Mouse (Mus musculus) liver, embryonic 11.5 days (tissue): ENCODE measurements around the gene Zfp579. TPM values are rescaled to one million over a fixed set of nuclear protein-coding genes. Genes with fewer than 3 reads are reported as not detected.

Experiments
- ATAC-seq: fragments of 200-750 bp; cut with Nextera tagmentation; replicated peaks from 2 replicates; pipeline ENCODE4 v1.8.0; 2017; ENCODE audit warnings: moderate number of reproducible peaks, mild to moderate bottlenecking, moderate TSS enrichment, moderate library complexity; ENCODE audit not compliant: low FRiP score
- DNase-seq: peaks from one replicate; pipeline ENCODE4 v3.0.0-alpha.2; 2017; ENCODE audit warnings: low spot score
- H3K27ac ChIP-seq: fragments of 300-500 bp; sonication (generic); 2 replicates; pipeline ENCODE4 v1.5.1; 2014; ENCODE audit warnings: mild to moderate bottlenecking, low read depth, low read length, control low read depth
- H3K27me3 ChIP-seq: fragments of 300-500 bp; sonication (generic); replicated peaks from 2 replicates; pipeline ENCODE4 v1.6.1; 2014; ENCODE audit warnings: low read length, mixed read lengths; ENCODE audit not compliant: control insufficient read depth, insufficient read depth
- H3K36me3 ChIP-seq: fragments of 300-500 bp; sonication (generic); 2 replicates; pipeline ENCODE4 v1.6.1; 2014; ENCODE audit warnings: mild to moderate bottlenecking, low read length, moderate library complexity, mixed read lengths; ENCODE audit not compliant: control insufficient read depth, insufficient read depth
- H3K4me1 ChIP-seq: fragments of 300-500 bp; sonication (generic); replicated peaks from 2 replicates; pipeline ENCODE4 v1.6.1; 2014; ENCODE audit warnings: low read length, mixed read lengths; ENCODE audit not compliant: control insufficient read depth, insufficient read depth
- H3K4me2 ChIP-seq: fragments of 300-500 bp; sonication (generic); 2 replicates; pipeline ENCODE4 v1.6.1; 2014; ENCODE audit warnings: mild to moderate bottlenecking, control low read depth, moderate library complexity
- H3K4me3 ChIP-seq: fragments of 300-500 bp; sonication (generic); 2 replicates; pipeline ENCODE4 v1.5.1; 2014; ENCODE audit warnings: low read depth, low read length, control low read depth
- H3K9ac ChIP-seq: fragments of 300-500 bp; sonication (generic); 2 replicates; pipeline ENCODE4 v1.6.1; 2014; ENCODE audit warnings: low read depth, low read length, control low read depth
- H3K9me3 ChIP-seq: fragments of 300-500 bp; sonication (generic); 2 replicates; pipeline ENCODE4 v1.6.1; 2016; ENCODE audit warnings: low read length, inconsistent platforms, mixed read lengths; ENCODE audit not compliant: control insufficient read depth
- WGBS: fragments of 180-500 bp; shearing (Covaris S2); extraction: QIAGEN DNeasy Blood & Tissue Kit; methylation state at CpG from one replicate; pipeline ENCODE4 v1.1.7; 2014; 5-methylcytosine and 5-hydroxymethylcytosine counted together
- polyA plus RNA-seq: library from polyadenylated mRNA; unstranded; fragments of >200 nt; fragmentation: Nextera tagmentation; extraction: Ambion mirVana; gene quantifications from 2 replicates; pipeline ENCODE4 v1.2.1, GENCODE M21; 2014

Zfp579 gene
- polyA plus RNA-seq, 1 experiment from 2014 or later: 16.8 TPM

GRCm38 (mm10) chr7:5033818-5034217 lies 37.9 kb upstream of the Zfp579 start, which contains the start of gene 4632433K11Rik:
Gene 4632433K11Rik (plus strand): TSS chr7:5034118.
- no peak within 1 kb of the TSS for H3K27ac ChIP-seq
- peaks cover 60% of the 10 kb centered on the region for H3K36me3 ChIP-seq
- peaks cover 31% of the 10 kb centered on the region for H3K9me3 ChIP-seq

GRCm38 (mm10) chr7:5031496-5031895 lies 35.5 kb upstream of the Zfp579 start:
- WGBS: 84% methylated on average over 46 of the region's 46 CpGs
- Histone ChIP-seq H3K36me3 (peaks cover 72% of the 10 kb centered on the region), H3K27me3 (no peaks in the 10 kb centered on the region), H3K4me1 (no peaks in the 10 kb centered on the region), H3K9ac (no peak overlapping the region), H3K9me3 (peaks cover 32% of the 10 kb centered on the region), H3K4me3 (no peak overlapping the region), H3K27ac (no peak overlapping the region), H3K4me2 (no peak overlapping the region)
- ATAC-seq (no peak), DNase-seq (no peak)

More at GRCm38 (mm10) chr7:5033818-5034217, 37.9 kb upstream of the Zfp579 start, which contains the start of gene 4632433K11Rik:
- Histone ChIP-seq H3K27me3 (no peaks in the 10 kb centered on the region), H3K4me3 (no peak within 1 kb of the TSS), H3K9ac (no peak within 1 kb of the TSS), H3K4me2 (no peak within 1 kb of the TSS), H3K4me1 (peaks cover 6% of the 10 kb centered on the region)
- ATAC-seq (no peak), DNase-seq (no peak)
- WGBS: 83% methylated on average over 3 of the region's 3 CpGs

- Histone ChIP-seq H3K36me3 (peaks cover 73% of the 10 kb centered on the region), H3K27ac (no peak overlapping the region), H3K4me2 (no peak overlapping the region), H3K9me3 (peaks cover 32% of the 10 kb centered on the region), H3K4me3 (0 out of 2 replicates have a peak overlapping the region, but pooled peaks have one; percentile 14), H3K4me1 (no peaks in the 10 kb centered on the region), H3K27me3 (no peaks in the 10 kb centered on the region), H3K9ac (no peak overlapping the region)
- ATAC-seq (no peak), DNase-seq (no peak)
- 86% methylated on average over 63 of the region's 63 CpGs for WGBS
These were observed 34.8 kb upstream of the Zfp579 start for GRCm38 (mm10) chr7:5030554-5031275.

- H3K27me3 ChIP-seq: no peaks in the 10 kb centered on the region
- ATAC-seq (no peak), DNase-seq (no peak)
- H3K4me3 ChIP-seq: no peak overlapping the region
- WGBS: 93% methylated on average over 21 of the region's 21 CpGs
- no peak overlapping the region for H3K9ac ChIP-seq
- H3K27ac ChIP-seq: no peak overlapping the region
- H3K9me3 ChIP-seq: peaks cover 32% of the 10 kb centered on the region
- no peak overlapping the region for H3K4me2 ChIP-seq
- H3K4me1 ChIP-seq: no peaks in the 10 kb centered on the region
- H3K36me3 ChIP-seq: peaks cover 69% of the 10 kb centered on the region
These were observed 34.0 kb upstream of the Zfp579 start for GRCm38 (mm10) chr7:5029946-5030345.

- 94% methylated on average over 22 of the region's 22 CpGs for WGBS
- Histone ChIP-seq H3K4me2 (no peak overlapping the region), H3K27ac (no peak overlapping the region), H3K4me1 (no peaks in the 10 kb centered on the region), H3K9me3 (peaks cover 32% of the 10 kb centered on the region), H3K9ac (no peak overlapping the region), H3K27me3 (no peaks in the 10 kb centered on the region), H3K4me3 (no peak overlapping the region), H3K36me3 (peaks cover 70% of the 10 kb centered on the region)
- ATAC-seq (0 out of 2 replicates have a peak, but pooled peaks have one; percentile 40), DNase-seq (no peak)
These were observed 33.6 kb upstream of the Zfp579 start for GRCm38 (mm10) chr7:5029543-5029942.

GRCm38 (mm10) chr7:5021197-5021596 lies 25.2 kb upstream of the Zfp579 start:
- peaks cover 24% of the 10 kb centered on the region; the same call in 1 of the 2 replicates for H3K36me3 ChIP-seq
- H3K27ac ChIP-seq: peak overlapping the region; percentile 98
- peaks cover 16% of the 10 kb centered on the region for H3K4me1 ChIP-seq
- H3K9ac ChIP-seq: peak overlapping the region; percentile 93
- DNase-seq (no peak), ATAC-seq (no peak)
- no peaks in the 10 kb centered on the region for H3K9me3 ChIP-seq
- peak overlapping the region; percentile 87 for H3K4me3 ChIP-seq
- WGBS: 50% methylated on average over 5 of the region's 5 CpGs
- no peaks in the 10 kb centered on the region for H3K27me3 ChIP-seq
- H3K4me2 ChIP-seq: peak overlapping the region; percentile 78

- no peaks in the 10 kb centered on the region for H3K27me3 ChIP-seq
- peaks cover 21% of the 10 kb centered on the region; the same call in 1 of the 2 replicates for H3K36me3 ChIP-seq
- H3K4me2 ChIP-seq: peak overlapping the region; percentile 78
- peaks cover 20% of the 10 kb centered on the region for H3K4me1 ChIP-seq
- H3K9me3 ChIP-seq: no peaks in the 10 kb centered on the region
- under 1% methylated on average over 10 of the region's 15 CpGs for WGBS
- DNase-seq (no peak), ATAC-seq (0 out of 2 replicates have a peak, but pooled peaks have one; percentile 0)
- H3K27ac ChIP-seq: peak overlapping the region; percentile 98
- H3K9ac ChIP-seq: peak overlapping the region; percentile 93
- peak overlapping the region; percentile 87 for H3K4me3 ChIP-seq
These were observed 24.7 kb upstream of the Zfp579 start for GRCm38 (mm10) chr7:5020685-5021084.

GRCm38 (mm10) chr7:5020000-5020681 lies 24.2 kb upstream of the Zfp579 start, which contains the start of the genes Zfp865 and Ccdc106:
Gene Zfp865 (plus strand): TSS chr7:5020376.
Gene Ccdc106 (plus strand): TSS chr7:5020553.
- Histone ChIP-seq H3K27ac (peak within 1 kb of the TSS; percentile 98), H3K4me3 (peak within 1 kb of the TSS; percentile 87), H3K4me1 (peaks cover 20% of the 10 kb centered on the region), H3K4me2 (peak within 1 kb of the TSS; percentile 78), H3K27me3 (no peaks in the 10 kb centered on the region), H3K36me3 (peaks cover 21% of the 10 kb centered on the region; the same call in 1 of the 2 replicates), H3K9ac (peak within 1 kb of the TSS; percentile 93), H3K9me3 (no peaks in the 10 kb centered on the region)
- ATAC-seq (peak; percentile 87), DNase-seq (peak; percentile 98)
- under 1% methylated on average over 44 of the region's 49 CpGs for WGBS
